Mouse (Mus musculus) lung, postnatal 0 days (tissue): ENCODE results near the gene Fktn. TPM values are rescaled to one million over a fixed set of nuclear protein-coding genes. Genes with fewer than 3 reads are reported as not detected.
"Not testable (repeated sequence)": the region's sequence is repeated elsewhere in the genome, so short reads cannot be mapped to it uniquely, and the experiment has no call there.

Source experiments
- ATAC-seq: fragments of 200-750 bp; cut with Nextera tagmentation; 2 replicates; pipeline ENCODE4 v1.8.0; 2017; ENCODE audit warnings: moderate library complexity
- DNase-seq: peaks from one replicate; pipeline ENCODE4 v3.0.0-alpha.2; 2016; ENCODE audit warnings: low spot score
- H3K27ac ChIP-seq: fragments of 300-500 bp; sonication (generic); 2 replicates; pipeline ENCODE4 v1.5.1; 2014; ENCODE audit warnings: antibody characterized with exemption, mild to moderate bottlenecking, low read length, mixed read lengths
- H3K27me3 ChIP-seq: fragments of 300-500 bp; sonication (generic); replicated peaks from 2 replicates; pipeline ENCODE4 v1.6.1; 2014; ENCODE audit warnings: low read length, mixed read lengths; ENCODE audit not compliant: insufficient read depth
- H3K36me3 ChIP-seq: fragments of 300-500 bp; sonication (generic); 2 replicates; pipeline ENCODE4 v1.6.1; 2014; ENCODE audit warnings: low read length, mixed read lengths; ENCODE audit not compliant: insufficient read depth
- H3K4me1 ChIP-seq: fragments of 300-500 bp; sonication (generic); 2 replicates; pipeline ENCODE4 v1.6.1; 2014; ENCODE audit warnings: antibody characterized with exemption, low read depth, low read length, mixed read lengths; ENCODE audit not compliant: insufficient read depth
- H3K4me2 ChIP-seq: fragments of 300-500 bp; sonication (generic); replicated peaks from 2 replicates; pipeline ENCODE4 v1.6.1; 2014; ENCODE audit warnings: low read depth, mild to moderate bottlenecking, low read length, moderate library complexity, mixed read lengths
- H3K4me3 ChIP-seq: fragments of 300-500 bp; sonication (generic); 2 replicates; pipeline ENCODE4 v1.5.1; 2014; ENCODE audit warnings: low read depth, low read length
- H3K9ac ChIP-seq: fragments of 300-500 bp; sonication (generic); replicated peaks from 2 replicates; pipeline ENCODE4 v1.6.1; 2014; ENCODE audit warnings: low read depth, mild to moderate bottlenecking
- H3K9me3 ChIP-seq: fragments of 300-500 bp; sonication (generic); 2 replicates; pipeline ENCODE4 v1.6.1; 2016; ENCODE audit warnings: low read length, mixed read lengths
- CTCF ChIP-seq: IDR thresholded peaks from 2 replicates; pipeline ENCODE4 v1.5.1; 2016; ENCODE audit warnings: antibody characterized with exemption, mild to moderate bottlenecking
- EP300 ChIP-seq: IDR thresholded peaks from 2 replicates; pipeline ENCODE4 v1.6.1; 2016; ENCODE audit warnings: antibody characterized with exemption, mild to moderate bottlenecking, control low read depth
- WGBS: fragments of 180-500 bp; shearing (Covaris S2); extraction: QIAGEN DNeasy Blood & Tissue Kit; methylation state at CpG from one replicate; pipeline ENCODE4 v1.1.7; 2014; 5-methylcytosine and 5-hydroxymethylcytosine counted together
- polyA plus RNA-seq: library from polyadenylated mRNA; unstranded; fragments of >200 nt; fragmentation: Nextera tagmentation; extraction: Ambion mirVana; gene quantifications from 2 replicates; pipeline ENCODE4 v1.2.1, GENCODE M21; 2015

Gene Fktn
- polyA plus RNA-seq, 1 experiment from 2014 or later, result 8.8 TPM

- no peak for TF ChIP-seq CTCF
- no peak for TF ChIP-seq EP300
- no peak for DNase-seq
- WGBS, result 75% methylated on average over 6 of the region's 6 CpGs
- Histone ChIP-seq H3K4me3 (no peak overlapping the region), H3K36me3 (no peaks in the 10 kb centered on the region), H3K9me3 (no peaks in the 10 kb centered on the region), H3K9ac (no peak overlapping the region), H3K4me2 (no peak overlapping the region), H3K27me3 (no peaks in the 10 kb centered on the region), H3K4me1 (no peaks in the 10 kb centered on the region; the same call in 1 of the 2 replicates), H3K27ac (no peak overlapping the region)
- no peak for ATAC-seq
These were observed 3.1 kb upstream of the Fktn start for GRCm38 (mm10) chr4:53710555-53711328.

GRCm38 (mm10) chr4:53714051-53714814 lies 435 bp downstream of the Fktn start:
- Histone ChIP-seq H3K27me3 (no peaks in the 10 kb centered on the region), H3K27ac (peak overlapping the region; percentile 72), H3K9ac (peak overlapping the region; percentile 54), H3K4me3 (peak overlapping the region; percentile 77), H3K4me1 (no peaks in the 10 kb centered on the region; the same call in 1 of the 2 replicates), H3K36me3 (no peaks in the 10 kb centered on the region), H3K4me2 (peak overlapping the region; percentile 93), H3K9me3 (no peaks in the 10 kb centered on the region)
- ATAC-seq (peak; percentile 97), DNase-seq (peak; percentile 95)
- no peak for TF ChIP-seq CTCF
- no peak for TF ChIP-seq EP300
- WGBS, result 5% methylated on average over 49 of the region's 58 CpGs

- Histone ChIP-seq H3K36me3 (no peaks in the 10 kb centered on the region), H3K4me1 (no peaks in the 10 kb centered on the region; the same call in 1 of the 2 replicates), H3K4me3 (no peak overlapping the region), H3K27me3 (no peaks in the 10 kb centered on the region), H3K9me3 (no peaks in the 10 kb centered on the region), H3K27ac (no peak overlapping the region), H3K4me2 (no peak overlapping the region), H3K9ac (no peak overlapping the region)
- TF ChIP-seq EP300 (no peak), CTCF (peak; percentile 53)
- no peak for DNase-seq
- no peak for ATAC-seq
These were observed 2.2 kb downstream of the Fktn start for GRCm38 (mm10) chr4:53715977-53716376.

- H3K36me3 ChIP-seq, result no peaks in the 10 kb centered on the region
- no peak overlapping the region for H3K27ac ChIP-seq
- no peak overlapping the region for H3K4me3 ChIP-seq
- no peak overlapping the region for H3K4me2 ChIP-seq
- no peak overlapping the region for H3K9ac ChIP-seq
- no peak for TF ChIP-seq CTCF
- TF ChIP-seq EP300, result no peak
- ATAC-seq (no peak), DNase-seq (no peak)
- no peaks in the 10 kb centered on the region for H3K9me3 ChIP-seq
- WGBS, result 54% methylated on average over 4 of the region's 4 CpGs
- H3K4me1 ChIP-seq, result no peaks in the 10 kb centered on the region; the same call in 1 of the 2 replicates
- H3K27me3 ChIP-seq, result no peaks in the 10 kb centered on the region
These were observed 3.7 kb downstream of the Fktn start for GRCm38 (mm10) chr4:53717546-53717945.

GRCm38 (mm10) chr4:53718261-53718660 lies 4.5 kb downstream of the Fktn start:
- Histone ChIP-seq H3K4me1 (no peaks in the 10 kb centered on the region; the same call in 1 of the 2 replicates), H3K9ac (no peak overlapping the region), H3K27me3 (no peaks in the 10 kb centered on the region), H3K4me2 (no peak overlapping the region), H3K27ac (no peak overlapping the region), H3K36me3 (no peaks in the 10 kb centered on the region), H3K9me3 (no peaks in the 10 kb centered on the region), H3K4me3 (no peak overlapping the region)
- no peak for TF ChIP-seq EP300
- no peak for TF ChIP-seq CTCF
- no peak for ATAC-seq
- WGBS, result 70% methylated on average over 5 of the region's 5 CpGs
- DNase-seq, result no peak

GRCm38 (mm10) chr4:53722506-53722905 lies 8.7 kb downstream of the Fktn start:
- 91% methylated on average over 4 of the region's 4 CpGs for WGBS
- ATAC-seq, result no peak
- TF ChIP-seq EP300 (no peak), CTCF (no peak)
- H3K27me3 ChIP-seq, result no peaks in the 10 kb centered on the region
- no peaks in the 10 kb centered on the region for H3K9me3 ChIP-seq
- H3K36me3 ChIP-seq, result no peaks in the 10 kb centered on the region
- H3K4me3 ChIP-seq, result no peak overlapping the region
- no peak overlapping the region for H3K4me2 ChIP-seq
- no peak overlapping the region for H3K9ac ChIP-seq
- DNase-seq, result no peak
- H3K27ac ChIP-seq, result no peak overlapping the region
- no peaks in the 10 kb centered on the region for H3K4me1 ChIP-seq

- H3K4me3 ChIP-seq, H3K9ac ChIP-seq, H3K4me2 ChIP-seq, H3K36me3 ChIP-seq, DNase-seq, H3K9me3 ChIP-seq, ATAC-seq, H3K27me3 ChIP-seq, H3K4me1 ChIP-seq, H3K27ac ChIP-seq: not testable (repeated sequence)
- 93% methylated on average over 2 of the region's 2 CpGs for WGBS
These were observed 12.3 kb downstream of the Fktn start for GRCm38 (mm10) chr4:53726100-53726499.
